ENCODE assay signal across 20 mouse cellular contexts in genomic region chr5:128846433-128847040, GRCm38 (mm10).
DNase-seq lines count a peak whose midpoint lies in the region; TF ChIP-seq lines count a peak whose summit lies in the region.
"Had no signal": no experiment of that assay in that cellular context is flagged by ENCODE, and none has a peak within 500 bp of the region (broad histone marks: within the 10 kb centered on the region; RNA-seq: fewer than 3 reads in every experiment).

No protein-coding gene starts in this region.

- no peak for TF ChIP-seq CTCF in layer of hippocampus, adult 2 months (conservative IDR thresholded peaks at IDR 0.05)

- intact Hi-C loops in left cerebral cortex, postnatal 14 days (cut with DNase I), result no loop called here
- intact Hi-C loops in gastrocnemius, postnatal 36 days (cut with DNase I), result loop anchor here (5.0 kb wide), 1 partner anchor 1946 kb away; no protein-coding TSS in a partner anchor

- peak; percentile 46 to 73 for DNase-seq in layer of hippocampus, adult 2 months (ENCODE audit: low spot score in 2 of 2)
- no peak for DNase-seq in layer of hippocampus, postnatal 10 days (ENCODE audit: low spot score in 2 of 2)
- peak; percentile 70 to 73 for DNase-seq in frontal cortex, postnatal 36 days (ENCODE audit: low spot score in 2 of 2)
- DNase-seq in left cerebral cortex, postnatal 14 days (ENCODE audit: low spot score in 2 of 2), result peak; percentile 60 to 87
- peak; percentile 72 for DNase-seq in right cerebral cortex, postnatal 25 days
- no peak for DNase-seq in embryo, embryonic 10.5 days (ENCODE audit: low spot score)
- no peak for DNase-seq in embryo, embryonic 10 days (ENCODE audit: low spot score)
- no peak for DNase-seq in gastrocnemius, postnatal 36 days
- DNase-seq: adrenal gland, postnatal 14 days; cerebellum, adult 11 months; cerebellum, postnatal 14 days; heart, postnatal 10 days; kidney, adult 2 months; kidney, postnatal 10 days; lung, postnatal 14 days had no signal

- H3K4me3 ChIP-seq in layer of hippocampus, adult 2 months, result no peak overlapping the region
- H3K4me3 ChIP-seq: embryonic facial prominence, embryonic 10.5 days; limb, embryonic 15.5 days; midbrain, embryonic 15.5 days; myocyte; stomach, embryonic 15.5 days had no signal

- peak overlapping the region; percentile 87 for H3K27ac ChIP-seq in layer of hippocampus, adult 2 months
- H3K27ac ChIP-seq: embryonic facial prominence, embryonic 10.5 days; limb, embryonic 15.5 days; midbrain, embryonic 15.5 days; stomach, embryonic 15.5 days had no signal

Comparison
In these comparisons a context has a peak if more than half of its experiments do, and no peak if none do; other contexts are left out.
1. DNase-seq: peak in layer of hippocampus, adult 2 months (2 of 2), frontal cortex, postnatal 36 days (2 of 2), left cerebral cortex, postnatal 14 days (2 of 2) and right cerebral cortex, postnatal 25 days (single experiment); none in layer of hippocampus, postnatal 10 days (0 of 2), embryo, embryonic 10.5 days (single experiment), embryo, embryonic 10 days (single experiment) and gastrocnemius, postnatal 36 days (0 of 2).